Mouse (Mus musculus) lung, postnatal 36 days (tissue): ENCODE data around the gene Frat1.
"Not testable (repeated sequence)": the region's sequence is repeated elsewhere in the genome, so short reads cannot be mapped to it uniquely, and the experiment has no call there.

Experiments used
- DNase-seq: peaks from one replicate; pipeline ENCODE4 v3.0.0; 2022; ENCODE audit warnings: mixed read lengths

Gene Frat1

DNA sequence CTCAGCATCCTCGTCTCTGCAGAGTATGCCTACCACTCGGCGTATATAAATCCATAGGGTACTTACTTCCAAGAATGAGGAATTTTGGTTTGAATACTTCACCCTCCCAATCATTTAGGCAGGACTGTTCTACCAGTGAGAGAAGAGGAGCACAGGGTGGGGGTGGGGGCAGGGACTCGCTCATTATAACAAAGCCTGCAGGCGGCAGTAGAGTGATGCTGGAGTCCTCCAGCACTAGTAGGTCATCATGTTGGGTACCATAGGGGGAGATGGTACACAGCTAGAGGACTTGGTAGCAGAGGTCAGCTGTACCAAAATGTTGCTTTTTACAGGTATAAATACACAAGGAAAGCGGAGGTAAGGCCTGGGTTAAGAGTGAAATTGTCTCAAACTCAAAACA lies 14.6 kb downstream of the Frat1 start:
- DNase-seq: no peak

DNA sequence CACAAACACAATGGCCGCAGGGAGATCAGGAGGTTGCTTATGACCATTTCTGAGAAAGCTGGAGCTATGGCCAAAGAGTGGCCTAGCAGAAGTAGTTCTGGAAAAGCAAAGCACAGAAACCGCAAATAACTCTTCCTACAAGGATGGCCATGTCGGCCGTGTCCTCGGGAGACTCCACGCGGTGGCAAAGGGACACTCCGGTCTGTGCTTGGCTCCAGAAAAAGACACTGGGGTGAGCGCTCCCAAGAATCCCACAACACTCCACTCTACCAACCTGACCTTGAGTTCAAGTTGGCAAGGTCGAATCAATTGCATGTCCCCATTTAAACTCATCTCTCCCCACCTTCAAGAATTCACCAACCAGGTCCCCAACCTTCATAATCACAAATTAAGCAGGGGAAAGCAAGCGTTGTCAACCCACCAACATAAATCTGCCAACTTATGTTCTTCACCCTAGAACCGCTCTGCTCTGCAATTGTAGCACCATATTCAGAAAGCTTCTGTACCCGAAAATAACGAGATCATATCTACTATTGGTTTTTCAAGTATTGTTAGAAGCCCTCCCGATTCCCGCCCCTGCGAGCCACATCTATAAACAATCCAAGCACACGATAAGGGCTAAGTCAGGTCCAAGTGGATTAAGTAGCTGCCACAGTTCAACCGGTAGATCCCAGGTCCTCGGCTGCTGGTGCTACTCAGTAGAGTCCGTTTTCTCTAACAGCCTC lies 16.8 kb downstream of the Frat1 start:
- DNase-seq: no peak

DNA sequence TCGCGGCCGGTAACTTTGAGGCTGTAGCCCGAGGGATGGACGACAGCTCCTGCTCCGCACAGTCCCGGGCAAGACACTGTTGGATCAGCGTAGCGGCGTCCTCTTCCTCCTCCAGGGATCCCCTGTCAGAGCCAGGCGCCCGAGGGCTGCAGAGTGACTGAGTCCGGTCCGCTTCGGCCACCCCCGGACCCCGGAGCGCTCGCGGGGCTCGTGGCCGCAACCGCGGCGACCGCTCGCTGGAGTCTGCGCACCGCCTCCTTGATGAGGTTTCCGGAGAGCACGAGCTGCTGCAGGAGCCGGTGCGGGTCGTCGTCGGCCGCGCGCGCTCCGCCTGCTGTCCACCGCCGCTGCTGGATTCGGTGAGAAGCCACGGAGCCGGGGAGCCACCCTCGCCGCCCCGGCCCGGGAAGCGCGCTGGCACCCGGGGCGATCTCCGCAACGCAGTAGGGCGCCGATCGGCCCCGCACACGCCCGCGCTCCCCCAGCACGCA lies 17.4 kb downstream of the Frat1 start:
- DNase-seq: peak; percentile 33

DNA sequence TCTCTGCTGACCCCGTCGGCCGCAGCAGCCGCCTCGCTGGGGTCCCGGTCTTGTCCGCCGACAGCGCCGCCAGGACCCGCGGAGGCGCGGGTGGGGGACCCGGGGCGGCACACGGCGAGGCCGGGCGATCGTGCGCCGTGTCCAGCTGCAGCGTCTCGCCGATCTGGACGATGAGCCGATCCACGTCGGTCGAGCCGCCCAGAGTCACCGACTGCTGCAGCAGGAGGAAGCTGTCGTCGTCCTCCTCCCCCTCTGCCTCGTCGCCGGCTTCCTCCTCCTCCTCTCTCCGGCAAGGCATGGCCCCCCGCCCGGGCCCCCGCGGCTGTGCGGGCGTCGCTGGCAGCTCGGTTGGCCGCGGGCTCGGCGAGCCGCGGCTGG lies 17.8 kb downstream of the Frat1 start:
- DNase-seq: peak; percentile 47

DNA sequence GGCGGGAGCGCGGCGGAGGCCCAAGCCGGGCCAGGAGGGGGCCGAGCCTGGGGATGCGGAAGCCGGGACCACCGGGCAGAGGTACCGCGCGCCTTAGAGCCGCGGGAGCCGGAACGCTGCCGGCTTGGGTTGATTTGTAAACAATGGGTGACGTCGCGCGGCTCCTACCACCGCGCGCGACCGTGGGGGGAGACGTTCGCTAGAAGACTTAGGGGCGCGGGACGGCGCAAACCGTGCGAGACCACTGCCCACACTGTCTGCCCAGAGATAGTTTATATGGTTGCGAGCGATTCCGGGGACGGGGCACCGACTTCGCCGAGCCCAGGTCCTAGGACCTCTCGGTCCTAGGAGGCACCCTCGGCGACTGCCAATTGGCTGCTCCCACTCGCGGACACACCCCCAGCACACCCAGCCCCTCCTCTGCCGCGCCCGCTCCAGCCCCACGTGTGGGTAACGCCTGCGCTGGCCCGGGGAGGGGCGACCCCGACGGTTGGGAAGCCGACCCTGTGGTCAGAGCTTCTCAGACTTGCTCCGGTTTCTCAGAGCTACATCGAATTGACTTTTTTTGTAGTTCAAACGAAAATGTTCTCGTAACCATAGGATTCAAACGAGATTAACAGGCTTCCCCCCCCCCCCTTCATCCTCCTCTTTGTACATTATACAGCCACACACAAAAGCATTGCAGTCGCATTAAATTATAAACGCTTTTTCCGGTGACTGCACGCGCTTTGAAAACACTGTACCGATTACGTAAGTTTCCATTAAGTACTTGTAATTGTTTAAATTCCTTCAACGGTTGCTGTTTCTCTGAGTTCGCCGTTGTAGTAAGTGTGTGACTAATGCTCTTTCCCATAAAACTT lies 18.5 kb downstream of the Frat1 start, which contains the start of gene Frat2:
TSS of gene Frat2 (minus strand) at position 141 of the 860 bp plus-strand sequence.
- peak; percentile 92 for DNase-seq

DNA sequence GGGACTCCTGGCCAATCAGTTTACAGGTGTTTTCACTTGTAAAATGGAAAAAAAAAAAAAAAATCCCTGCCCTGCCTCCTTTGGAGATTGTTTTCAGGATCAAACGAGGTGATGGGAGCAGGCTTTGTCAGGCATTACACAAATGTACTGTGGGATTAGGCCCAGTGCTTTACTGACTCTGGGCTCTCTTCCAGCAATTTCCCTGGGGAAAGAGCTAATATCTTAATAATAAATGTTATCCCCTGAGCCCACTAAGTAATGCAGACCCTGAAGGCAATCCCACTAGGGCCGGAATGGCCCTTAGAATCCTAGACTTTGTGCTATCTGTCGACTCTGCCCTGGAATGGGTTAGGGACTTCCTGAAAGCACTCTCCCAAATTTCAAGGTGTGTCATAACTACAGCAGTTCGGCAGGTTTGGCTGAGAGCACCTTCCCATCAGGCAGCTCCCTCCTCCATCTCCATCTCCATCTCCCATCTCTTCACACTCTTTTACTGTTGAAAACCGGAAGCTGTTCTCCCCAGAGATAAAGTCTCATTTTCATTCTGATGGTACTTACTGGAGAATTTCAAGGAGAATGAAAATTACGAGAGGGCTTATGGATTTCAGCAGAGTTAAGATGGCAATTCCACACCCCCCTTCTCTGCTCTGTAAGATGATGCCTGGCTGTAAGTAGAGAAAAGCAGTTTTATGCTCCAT lies 20.4 kb downstream of the Frat1 start:
- no peak for DNase-seq

DNA sequence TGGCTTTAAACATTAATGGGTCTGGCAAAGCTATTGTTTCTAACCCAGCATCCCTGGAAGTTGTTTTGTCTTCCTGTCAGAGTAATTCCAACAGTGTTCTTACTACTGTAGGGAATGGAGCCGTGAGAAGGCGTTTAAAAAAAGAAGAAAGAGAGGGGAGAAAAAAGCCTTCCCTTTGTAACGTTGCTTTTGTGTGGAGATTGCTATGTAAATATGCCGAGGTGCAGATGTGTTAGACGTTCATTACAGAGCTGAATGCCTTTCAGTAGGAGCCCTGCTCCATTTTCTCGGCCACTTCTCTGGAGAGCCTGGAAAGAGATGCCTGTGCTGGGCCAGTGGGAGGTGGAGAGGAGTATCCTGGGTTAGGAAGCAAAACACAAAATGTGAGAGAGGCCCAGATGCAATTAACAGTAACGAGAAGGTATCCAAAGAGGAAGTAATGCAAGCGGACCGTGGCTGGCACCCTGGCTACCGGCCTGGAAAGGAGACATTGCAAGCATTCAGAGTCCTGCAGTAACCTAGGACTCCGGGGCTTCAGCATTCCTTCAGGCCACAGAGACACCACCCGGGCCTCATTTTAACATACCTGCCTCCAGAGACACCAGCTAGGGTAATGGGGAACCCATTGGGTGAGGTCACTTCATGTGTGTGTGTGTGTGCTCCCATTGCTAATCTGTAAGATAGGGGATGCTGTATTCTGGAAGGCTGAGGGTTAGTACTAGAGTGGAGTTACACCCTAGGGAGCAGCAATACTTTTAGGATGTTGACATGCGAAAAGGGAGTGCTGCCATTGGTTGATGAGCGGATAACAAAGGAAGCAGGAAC lies 21.2 kb downstream of the Frat1 start:
- DNase-seq: peak; percentile 19

DNA sequence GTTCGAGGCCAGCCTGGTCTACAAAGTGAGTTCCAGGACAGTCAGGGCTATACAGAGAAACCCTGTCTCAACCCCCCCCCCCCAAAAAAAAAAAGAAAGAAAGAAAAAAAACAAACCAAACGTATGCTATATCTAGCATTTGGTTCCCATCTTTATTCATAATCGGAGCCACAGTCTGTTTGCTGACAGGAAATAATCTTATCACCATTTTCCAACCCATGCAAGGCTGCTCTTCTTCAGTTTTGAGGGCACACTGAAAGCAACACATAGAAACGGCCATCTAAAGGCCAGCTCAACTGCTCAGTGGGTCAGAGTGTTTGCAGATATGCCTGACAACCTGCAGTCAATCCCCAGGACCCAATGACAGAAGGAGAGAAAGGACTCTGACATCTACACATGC lies 22.7 kb downstream of the Frat1 start:
- DNase-seq: no peak

DNA sequence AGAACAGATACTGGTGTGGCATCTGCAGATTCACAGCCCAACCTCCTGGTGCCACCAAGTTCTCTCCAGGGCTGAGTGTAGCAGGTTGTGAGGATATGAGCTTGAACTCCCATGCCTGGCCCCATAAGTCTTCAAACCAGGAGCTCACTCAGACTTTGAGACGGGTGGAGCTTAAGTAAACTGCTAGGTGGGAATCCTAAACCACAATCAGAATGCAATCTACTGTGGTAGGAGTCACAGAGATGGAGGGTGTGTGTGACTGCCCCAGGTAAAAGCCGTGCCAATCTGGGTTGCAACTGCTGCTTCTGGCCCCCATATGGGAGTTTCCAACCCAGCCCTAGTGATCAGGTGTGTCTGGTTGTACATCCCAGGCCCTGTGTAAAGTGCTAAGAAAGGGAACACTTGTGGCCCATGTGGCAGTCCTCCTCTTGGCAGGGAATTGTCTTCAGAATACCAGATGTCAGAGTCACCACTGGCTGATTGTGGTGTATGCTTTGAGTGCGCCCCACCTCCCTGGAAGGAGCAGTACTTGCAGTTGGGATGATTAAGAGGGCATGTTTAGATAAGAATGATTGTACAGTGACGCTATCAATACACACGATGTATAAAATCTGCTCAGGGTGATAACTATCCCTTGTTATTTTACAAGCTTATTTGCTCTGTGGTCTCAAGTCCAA lies 27.5 kb downstream of the Frat1 start:
- no peak for DNase-seq

DNA sequence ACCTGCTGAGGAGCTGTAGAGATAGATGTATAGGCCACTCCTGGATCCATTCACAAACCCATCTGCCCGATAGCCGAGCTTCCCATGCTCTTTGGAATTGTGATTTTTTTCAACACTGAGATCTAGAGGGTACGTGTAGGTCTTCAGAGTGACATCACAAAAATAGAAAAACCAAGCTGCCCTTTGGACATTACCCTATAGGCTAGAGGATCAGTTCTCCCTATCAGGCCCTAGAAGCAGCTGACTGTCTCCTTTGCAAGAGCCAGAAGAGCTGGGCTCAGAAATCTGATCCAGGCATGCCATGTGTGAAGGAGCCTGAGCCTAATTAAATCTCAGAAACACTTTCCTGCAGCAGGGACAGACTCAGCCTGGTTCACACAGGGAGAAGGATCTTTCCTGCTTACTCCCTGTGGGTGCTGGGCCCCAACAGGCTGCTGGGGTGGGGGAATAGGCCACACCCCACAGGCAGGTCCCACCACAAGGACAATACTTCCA lies 28.1 kb downstream of the Frat1 start:
- DNase-seq: no peak

DNA sequence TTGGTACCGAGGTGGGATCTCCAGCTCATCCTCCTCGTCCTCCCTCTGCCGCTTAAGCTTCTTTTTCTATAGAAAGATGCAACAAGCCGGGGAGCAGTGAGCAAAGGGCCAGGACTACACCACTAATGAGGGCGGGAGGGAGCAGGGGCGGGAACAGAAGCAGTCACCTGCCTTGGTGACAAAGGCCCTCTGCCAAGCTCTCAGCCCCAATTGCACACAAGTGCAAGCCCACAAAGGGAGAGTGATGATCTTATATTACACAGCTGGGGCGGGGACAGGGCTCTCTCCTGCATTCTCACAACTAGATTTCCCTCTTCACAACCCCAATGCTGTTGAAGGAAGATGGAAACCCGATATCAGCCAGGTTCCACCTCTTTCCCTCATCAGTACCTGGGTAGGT lies 36.9 kb downstream of the Frat1 start:
- DNase-seq: no peak

DNA sequence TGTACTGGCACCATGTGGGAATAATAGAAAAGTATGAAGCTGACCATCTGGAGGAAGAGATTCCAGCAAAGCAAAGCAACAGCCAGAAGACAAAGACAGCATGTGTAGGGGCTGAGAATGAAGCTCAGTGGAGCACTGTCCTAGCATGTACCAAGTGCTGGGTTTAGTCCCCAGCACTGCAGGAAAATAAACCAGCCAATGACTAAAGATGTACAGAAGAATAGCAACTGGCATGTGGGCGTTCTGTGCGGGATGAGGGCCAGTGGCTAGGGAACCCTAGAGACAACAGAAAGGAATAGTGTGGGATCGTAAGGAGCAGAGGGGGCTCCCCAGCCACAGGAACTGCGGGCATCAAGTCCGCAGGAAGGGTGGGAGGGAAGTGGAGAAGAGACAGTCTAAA lies 39.5 kb downstream of the Frat1 start:
- DNase-seq: no peak

DNA sequence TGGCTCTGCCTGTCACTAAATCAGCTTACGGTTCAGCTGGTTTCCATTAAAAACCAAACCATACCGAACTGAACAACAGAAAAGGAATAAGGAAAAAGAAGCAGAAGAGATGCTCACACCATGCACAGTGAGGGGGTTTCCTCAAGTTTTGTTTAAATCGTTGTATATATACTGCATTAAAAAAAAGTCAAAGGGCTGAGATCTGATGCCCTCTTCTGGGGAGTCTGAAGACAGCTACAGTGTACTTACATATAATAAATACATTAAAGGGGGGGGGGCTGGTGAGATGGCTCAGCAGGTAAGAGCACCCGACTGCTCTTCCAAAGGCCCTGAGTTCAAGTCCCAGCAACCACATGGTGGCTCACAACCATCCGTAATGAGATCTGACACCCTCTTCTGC lies 40.2 kb downstream of the Frat1 start:
- DNase-seq: not testable (repeated sequence)

DNA sequence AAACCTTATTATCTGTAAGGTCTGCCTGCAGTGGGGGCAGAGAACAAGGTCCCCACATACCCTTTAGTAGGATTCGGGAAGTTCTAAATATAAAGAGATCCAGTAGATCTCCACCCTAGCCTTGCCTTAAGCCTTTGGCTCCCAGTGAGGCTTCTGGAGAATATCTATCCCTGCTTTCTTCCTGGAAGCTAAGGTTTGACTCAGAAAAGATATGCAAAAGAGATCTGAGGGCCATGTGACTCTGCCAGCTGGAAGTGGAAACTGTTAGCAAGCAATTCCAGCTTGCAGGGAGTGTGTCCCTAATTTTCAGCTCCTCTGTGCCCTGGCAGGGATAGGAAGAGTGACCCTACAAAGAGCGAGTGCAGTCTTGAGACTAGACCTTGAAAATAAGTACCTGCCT lies 42.5 kb downstream of the Frat1 start:
- DNase-seq: no peak

DNA sequence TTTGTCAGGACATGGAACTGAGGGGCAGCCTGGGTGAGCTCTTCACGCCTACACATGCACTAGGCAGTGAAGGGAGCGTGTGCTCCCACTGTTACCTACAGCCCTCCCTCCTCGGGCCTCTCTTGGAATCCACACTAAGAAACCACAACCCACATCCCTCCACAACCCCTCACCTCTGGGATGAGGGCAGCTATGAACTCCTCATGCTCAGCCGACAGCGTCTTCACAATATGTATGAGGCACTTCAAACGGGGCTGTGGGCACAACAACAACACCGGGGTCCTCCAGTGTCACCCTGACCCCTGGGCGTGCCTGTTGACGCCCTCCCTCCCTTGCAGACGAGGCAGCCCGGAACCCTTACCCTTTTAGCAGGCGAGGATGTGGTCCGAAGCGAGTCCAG lies 44.6 kb downstream of the Frat1 start:
- DNase-seq: no peak

DNA sequence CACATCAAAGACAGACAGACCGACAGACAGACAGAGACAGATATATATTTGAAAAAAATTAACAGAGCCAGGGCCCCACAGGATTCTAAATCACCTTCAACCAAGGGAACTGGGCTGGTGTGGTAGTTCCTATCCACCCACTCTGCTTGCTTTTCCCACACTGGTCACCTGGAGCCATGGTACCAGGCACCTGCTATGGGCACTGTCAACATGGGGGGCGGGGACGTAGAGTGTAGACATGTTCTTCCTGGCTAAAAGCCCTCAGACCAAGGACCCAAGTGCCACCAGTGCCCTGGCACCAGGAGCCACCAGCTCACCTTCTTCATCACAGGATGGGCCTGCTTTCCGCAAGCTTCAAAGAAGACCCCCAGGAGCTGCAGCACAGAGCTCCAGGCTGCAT lies 52.1 kb downstream of the Frat1 start:
- no peak for DNase-seq
